Mouse (Mus musculus) brain, embryonic 14.5 days (tissue): ENCODE measurements around the gene Cd83. TPM values are rescaled to one million over a fixed set of nuclear protein-coding genes. Genes with fewer than 3 reads are reported as not detected.

Experiments used
- DNase-seq: peaks from one replicate; pipeline ENCODE4 v3.0.0-alpha.2; 2011; ENCODE audit warnings: low read depth
- CTCF ChIP-seq: fragments of 200-500 bp; IDR thresholded peaks from 2 replicates; pipeline ENCODE4 v1.5.1; 2012; ENCODE audit warnings: inconsistent platforms, mild to moderate bottlenecking, moderate library complexity, borderline replicate concordance; ENCODE audit not compliant: insufficient read depth, insufficient read length; ENCODE audit errors: extremely low read depth
- POLR2A ChIP-seq: fragments of 200-500 bp; IDR thresholded peaks from 2 replicates; pipeline ENCODE4 v1.6.1; 2012; ENCODE audit warnings: mild to moderate bottlenecking, inconsistent platforms, borderline replicate concordance; ENCODE audit not compliant: poor library complexity, insufficient read depth, insufficient read length, severe bottlenecking; ENCODE audit errors: extremely low read depth
- polyA plus RNA-seq: library from polyadenylated mRNA; depleted of rRNA; stranded (reverse); fragments of >200 nt; gene quantifications from 2 replicates; pipeline ENCODE4 v1.2.3, GENCODE M21; 2012

The Cd83 gene
- polyA plus RNA-seq, 1 experiment, result 9.8 TPM

DNA sequence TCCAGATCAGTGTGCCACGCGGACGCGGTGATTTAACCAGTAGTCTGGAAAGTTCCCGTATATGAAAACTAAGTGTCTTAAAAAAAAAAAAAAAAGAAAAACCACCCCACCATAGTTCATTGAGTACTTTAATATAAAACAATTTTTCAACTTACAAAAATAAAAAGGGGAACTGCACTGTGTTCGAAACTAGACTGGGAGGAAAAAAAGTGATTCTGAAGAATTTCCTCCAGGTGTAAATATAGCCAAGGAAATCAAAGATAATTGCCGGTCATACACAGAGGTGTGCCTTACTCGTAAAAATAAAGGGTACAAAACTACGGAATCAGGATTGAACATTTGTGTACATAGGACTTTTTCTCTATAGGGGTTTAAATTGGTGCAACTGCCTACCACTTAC is 21.7 kb upstream of the Cd83 start:
- TF ChIP-seq POLR2A, result no peak
- TF ChIP-seq CTCF, result no peak
- DNase-seq, result no peak

DNA sequence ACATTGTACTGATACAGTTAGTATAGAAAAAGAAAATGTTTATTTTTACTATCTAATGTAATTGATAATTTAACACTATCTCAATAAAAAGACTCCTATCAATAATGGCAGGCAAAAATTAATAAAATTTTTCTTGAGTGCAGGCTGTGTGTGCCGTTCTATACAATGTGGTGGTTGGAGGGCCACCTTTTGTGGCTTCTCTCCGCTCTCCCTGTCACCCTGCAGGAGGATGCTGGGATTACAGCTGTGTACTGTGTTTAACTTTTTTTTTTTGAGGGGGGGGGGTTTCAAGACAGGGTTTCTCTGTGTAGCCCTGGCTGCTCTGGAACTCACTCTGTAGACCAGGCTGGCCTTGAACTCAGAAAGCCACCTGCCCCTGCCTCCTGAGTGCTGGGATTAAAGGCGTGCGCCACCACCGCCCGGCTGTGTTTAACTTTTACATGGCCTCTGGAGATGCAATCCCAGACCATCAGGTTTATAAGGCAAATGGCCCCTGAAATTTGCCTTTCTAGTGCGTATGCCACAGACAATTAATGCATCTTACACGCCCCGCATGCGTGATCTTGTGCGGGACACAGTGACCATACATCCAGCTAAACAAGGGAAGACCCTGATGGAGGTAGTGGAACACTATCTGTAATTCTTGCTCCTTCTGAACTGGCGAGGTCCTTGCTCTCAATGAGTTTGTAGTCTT is 21.1 kb upstream of the Cd83 start:
- DNase-seq, result no peak
- TF ChIP-seq CTCF (no peak), POLR2A (no peak)

DNA sequence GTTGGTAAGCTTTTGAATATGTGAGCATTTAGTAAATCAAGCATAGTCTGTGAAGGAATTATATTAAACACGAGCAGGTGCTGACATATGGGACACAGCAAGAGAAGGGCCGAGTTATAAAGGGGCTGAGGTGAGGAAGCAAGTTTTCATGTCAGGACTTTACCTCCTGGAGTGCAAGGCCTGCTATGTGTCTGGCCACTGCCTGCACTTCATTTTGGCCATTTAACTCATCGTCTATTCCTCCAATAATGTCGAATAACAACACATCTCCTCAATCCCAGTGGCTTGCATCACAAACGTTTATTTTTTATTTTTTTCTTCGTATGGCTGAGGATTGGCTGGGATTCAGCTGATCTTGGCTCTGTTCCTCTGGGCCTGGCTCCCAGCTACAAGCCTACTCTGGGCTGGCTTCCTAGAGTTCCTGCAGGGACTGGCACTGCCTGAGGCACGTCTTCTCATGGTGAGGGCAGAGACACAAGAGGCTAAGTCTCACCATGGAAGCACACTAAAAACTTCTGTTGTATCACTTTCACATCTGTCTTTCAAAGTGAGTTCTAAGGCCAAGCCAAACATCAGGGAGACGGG is 20.5 kb upstream of the Cd83 start:
- peak; percentile 82 for DNase-seq
- TF ChIP-seq CTCF (no peak), POLR2A (no peak)

DNA sequence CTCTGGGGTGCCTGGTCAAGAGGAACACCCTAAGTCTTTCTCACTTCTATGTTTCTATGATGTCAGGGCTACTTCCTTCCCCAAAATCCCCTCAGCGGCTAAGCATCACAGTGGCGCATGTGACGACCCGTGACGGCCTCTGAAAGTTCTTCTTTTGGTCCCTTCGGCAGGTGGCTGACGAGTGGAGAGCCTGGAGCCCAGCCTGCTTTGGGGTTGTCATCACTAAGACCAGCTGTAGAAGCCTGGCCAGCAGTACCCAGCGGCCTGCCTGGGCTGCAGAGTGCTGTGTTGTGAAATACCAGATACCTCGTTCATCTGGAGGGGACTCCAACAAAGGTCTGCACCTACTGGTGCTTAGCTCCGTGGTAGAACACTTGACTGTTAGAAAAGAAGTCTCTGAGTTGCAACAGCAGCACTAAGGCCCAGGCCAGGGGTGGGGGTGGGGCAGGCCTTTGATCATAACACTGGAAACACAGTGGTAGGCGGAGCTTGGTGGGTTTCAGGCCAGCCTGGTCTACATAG is 19.2 kb upstream of the Cd83 start:
- DNase-seq, result no peak
- no peak for TF ChIP-seq POLR2A
- no peak for TF ChIP-seq CTCF

DNA sequence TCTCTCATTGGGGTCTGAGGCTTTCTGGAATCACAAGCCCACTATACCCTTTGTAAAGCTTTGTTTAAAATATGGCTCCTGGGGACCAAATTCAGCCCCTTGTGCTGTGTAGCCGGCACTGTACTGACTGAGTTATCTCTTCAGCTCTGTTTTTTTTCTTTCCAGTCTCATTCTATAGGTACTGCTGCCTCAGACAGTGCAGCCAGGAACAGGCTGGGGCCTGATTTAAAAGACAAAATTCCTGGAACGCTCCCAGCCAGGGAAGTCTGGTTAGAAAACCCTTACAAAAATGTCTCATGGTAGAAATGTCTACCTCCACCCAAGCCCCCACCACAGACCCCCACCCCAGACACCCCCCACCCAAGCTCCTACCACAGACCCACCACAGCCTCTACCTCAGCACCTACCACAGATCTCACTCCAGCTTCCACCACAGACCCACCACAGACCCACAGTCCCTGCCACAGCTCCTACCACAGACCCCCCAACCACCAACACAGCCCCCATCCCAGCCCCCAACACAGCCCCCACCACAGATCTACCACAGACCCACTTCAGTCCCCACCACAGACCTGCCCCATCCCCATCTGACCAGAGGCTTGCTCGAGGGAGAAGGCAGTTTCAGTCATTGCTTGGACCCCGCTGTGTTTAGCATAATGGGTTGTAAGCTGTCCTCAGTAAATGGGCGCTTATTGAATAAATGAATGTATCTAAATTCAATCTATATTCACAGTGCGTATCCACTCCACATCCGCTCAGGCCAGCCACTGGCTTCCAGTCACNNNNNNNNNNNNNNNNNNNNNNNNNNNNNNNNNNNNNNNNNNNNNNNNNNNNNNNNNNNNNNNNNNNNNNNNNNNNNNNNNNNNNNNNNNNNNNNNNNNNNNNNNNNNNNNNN is 17.5 kb upstream of the Cd83 start:
- DNase-seq, result peak; percentile 82
- TF ChIP-seq POLR2A (no peak), CTCF (no peak)

DNA sequence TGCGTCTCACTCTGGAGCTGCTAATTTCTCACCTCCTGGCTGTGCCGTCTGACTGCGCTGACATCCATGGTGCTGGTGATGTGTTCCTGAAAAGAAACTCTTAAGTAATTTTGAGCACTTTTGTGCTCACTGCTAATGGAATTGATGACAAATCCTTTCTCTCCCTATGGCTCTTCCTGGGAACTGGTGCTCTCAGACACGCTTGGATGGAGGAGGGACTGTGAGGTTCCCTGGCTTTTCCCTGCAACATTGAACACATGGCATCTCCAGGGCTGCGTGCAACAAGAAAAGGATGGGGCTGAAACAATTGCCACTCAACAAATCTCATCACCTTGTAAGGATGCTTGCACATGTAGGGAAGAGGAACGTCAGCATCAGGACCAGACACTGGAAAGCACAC is 11.6 kb upstream of the Cd83 start:
- TF ChIP-seq CTCF (no peak), POLR2A (no peak)
- no peak for DNase-seq

DNA sequence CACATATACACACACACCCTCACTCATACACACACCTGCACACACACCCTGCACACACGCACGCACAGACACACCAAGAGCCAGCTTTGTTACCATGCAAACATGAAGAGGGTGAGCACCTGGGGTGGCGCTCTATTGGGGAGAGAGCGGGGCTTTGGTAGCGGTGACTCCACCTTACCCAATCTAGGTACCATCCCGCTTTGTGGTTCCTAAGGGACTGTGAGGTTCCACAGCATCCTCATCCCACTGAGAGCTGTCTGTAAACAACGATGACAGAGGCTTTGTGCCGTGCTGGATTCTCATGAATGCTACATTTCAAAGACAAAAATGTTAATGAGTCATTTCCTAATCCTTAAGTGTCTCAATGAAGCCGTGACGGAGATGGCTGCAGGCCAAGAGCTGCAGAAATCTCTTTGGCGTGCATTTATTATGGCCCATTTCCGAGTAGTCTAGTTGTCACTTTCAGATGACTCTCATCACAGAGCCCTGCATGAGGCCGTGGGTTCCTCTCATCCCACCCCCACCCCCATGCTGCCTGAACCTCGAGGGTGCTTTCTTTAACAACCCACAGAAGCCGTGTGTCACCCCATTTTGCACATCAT is 10.5 kb upstream of the Cd83 start:
- TF ChIP-seq POLR2A (no peak), CTCF (no peak)
- DNase-seq, result peak; percentile 91

DNA sequence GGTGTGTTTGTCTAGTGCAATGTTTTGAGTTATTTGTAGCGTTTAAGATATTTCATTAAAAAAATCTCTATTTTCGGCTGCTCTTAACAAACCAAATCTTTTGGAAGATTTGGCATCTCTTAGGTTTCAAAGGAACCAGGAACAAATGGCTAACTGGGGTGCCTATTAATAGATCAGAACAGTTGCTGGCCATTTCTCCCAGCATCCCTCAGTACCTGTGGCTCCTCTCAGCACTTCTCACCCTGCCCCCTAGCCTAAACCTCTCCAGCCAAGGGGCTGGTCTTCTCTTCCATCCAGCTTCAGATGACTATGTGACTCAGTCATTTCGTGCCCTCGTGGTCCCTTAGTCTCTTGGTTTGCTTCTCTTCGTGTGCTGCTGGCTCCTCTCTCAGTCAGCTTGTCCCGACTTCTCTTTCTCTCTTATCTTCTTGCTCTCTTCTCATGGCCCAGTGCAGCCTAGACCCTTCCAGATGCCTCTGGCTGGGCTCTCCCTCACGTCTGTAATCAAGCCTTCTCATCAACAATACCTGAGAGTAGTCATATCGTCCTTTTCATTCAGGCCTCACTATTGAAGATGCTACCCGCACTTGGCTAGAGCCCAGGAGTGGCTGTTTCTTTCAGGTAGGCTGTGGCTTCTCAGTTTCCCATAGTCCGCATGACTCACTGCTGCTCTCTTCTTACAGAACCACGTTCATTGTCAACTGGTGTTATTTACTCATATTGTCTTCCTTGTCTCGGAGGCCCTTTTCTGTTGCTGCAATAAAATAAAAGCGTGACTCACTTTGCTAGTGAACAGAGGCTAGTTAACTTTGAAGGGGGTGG is 9.8 kb upstream of the Cd83 start:
- DNase-seq, result no peak
- TF ChIP-seq CTCF (no peak), POLR2A (no peak)

DNA sequence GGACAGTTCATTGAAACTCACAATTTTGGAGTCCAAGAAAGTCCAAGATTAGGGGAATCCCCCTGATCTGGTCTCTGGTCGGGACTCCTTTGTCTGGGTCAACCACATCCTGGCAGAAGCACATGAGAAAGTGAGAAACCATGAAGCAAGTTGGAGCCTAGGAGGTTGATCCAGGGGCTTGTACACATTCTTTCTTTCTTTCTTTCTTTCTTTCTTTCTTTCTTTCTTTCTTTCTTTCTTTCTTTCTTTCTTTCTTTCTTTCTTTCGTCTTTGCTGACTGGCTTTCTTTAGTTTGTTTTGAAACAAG is 9.2 kb upstream of the Cd83 start:
- TF ChIP-seq POLR2A (no peak), CTCF (no peak)
- DNase-seq, result no peak

DNA sequence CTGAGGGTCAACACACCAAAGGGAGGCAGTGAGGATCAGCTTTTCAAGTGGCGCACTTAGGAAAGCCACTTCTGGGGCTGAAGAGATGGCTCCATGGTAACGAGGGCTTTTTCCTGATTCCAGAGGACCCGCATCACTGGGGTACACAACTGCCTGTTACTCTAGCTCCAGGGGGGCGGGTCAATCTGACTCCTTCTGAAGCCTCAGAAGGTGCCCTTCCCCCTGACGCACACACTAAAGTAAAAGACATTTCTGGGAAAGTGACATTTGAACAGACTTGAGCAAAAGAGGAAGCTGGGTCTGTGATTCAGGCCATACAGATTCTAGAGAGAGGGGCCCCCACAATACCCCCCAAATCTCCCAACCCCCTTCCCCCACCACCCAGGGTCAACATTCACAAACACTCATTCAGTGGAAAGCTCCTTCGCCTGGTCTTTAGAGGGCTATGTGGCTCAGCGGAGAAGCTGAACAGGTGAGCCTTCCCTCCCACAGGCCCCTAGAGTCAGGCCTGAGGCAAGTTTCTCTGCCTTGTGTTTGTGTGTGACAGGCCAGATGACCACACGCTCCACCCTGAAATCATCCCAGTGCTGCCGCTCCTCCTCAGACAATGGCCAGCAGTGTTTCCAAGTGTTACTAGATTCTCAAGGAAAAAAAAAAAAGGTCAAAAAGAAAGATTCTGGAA is 7.1 kb upstream of the Cd83 start:
- no peak for TF ChIP-seq CTCF
- no peak for TF ChIP-seq POLR2A
- no peak for DNase-seq

DNA sequence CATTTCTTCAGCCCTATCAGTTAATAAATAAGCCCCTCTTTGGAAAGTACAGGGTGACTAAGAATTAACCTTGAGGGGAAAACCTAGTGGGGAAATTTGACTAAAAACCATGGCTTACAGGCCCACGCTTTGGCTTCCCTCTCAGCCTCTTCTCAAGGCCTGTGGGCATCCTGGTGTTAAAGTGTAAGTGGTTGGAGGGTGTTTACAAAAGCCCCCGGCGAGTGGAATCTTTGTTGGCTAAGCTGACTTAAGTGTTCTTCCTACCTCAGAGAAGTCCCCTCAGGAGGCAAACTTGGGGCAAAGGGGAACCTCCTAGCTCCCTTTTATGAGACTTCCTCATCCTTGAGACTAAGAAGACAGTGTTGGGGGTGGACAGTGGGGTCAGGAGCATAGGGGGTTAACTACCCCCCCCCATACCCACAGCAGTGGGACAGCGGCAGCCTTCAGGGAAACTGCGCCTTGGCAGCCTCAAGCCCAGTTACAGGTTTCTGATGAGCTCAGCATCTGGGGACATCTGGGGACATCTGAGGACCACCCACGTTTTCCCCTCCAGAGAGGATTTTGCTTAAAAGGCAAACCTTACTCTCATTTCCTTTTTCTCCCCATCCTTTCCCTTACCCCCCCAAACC is 6.4 kb upstream of the Cd83 start:
- DNase-seq, result no peak
- TF ChIP-seq POLR2A (no peak), CTCF (no peak)

DNA sequence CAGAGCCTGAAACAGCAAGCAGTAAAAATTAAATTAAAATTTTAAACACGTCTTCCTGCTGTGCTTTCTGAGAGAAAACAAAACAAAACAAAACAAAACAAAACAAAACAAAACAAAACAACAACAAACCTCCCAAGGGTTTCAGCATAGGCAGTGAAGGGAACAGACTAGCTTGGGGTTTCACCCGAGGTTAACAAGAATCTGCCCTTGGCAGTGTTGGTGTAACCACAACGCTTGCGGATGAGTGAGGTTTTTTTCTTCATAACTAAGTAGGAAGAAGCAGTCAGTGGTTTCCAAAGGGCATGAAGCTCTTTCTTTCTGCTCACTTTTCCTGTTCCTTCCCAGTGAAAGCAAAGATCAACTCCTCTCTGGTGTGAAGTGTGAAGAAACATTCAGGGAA is 5.6 kb upstream of the Cd83 start:
- no peak for TF ChIP-seq CTCF
- no peak for DNase-seq

DNA sequence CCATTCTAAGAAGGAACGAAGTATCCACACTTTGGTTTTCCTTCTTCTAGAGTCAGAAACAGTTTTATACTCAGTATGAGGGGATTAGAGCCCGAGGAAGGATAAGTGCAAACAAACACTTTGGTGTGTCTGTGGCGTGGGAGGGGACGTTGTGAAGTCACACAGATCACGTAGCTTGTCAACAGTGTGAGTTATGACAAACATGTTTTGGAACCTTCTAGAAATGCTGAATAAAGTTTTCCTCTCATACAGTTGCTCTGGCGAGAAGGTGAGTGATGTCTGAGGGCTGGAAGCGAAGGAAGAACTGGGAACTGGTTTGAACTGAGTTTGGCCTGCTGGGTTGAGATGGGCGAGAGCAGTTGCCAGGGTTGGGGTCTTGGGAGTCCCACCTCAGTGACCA is 4.5 kb upstream of the Cd83 start:
- no peak for TF ChIP-seq POLR2A
- no peak for TF ChIP-seq CTCF
- no peak for DNase-seq
